Mouse (Mus musculus) liver, embryonic 15.5 days (tissue): Measurements from ENCODE around the gene Bicdl1. TPM values are rescaled to one million over a fixed set of nuclear protein-coding genes. Genes with fewer than 3 reads are reported as not detected.
A peak's percentile ranks its signal among the peaks of the same experiment; 100 is the strongest.

Source experiments
- ATAC-seq: fragments of 200-750 bp; cut with Nextera tagmentation; 2 replicates; pipeline ENCODE4 v1.8.0; 2017; ENCODE audit warnings: moderate number of reproducible peaks, mild to moderate bottlenecking, moderate library complexity; ENCODE audit not compliant: insufficient read depth
- H3K27ac ChIP-seq: fragments of 300-500 bp; sonication (generic); replicated peaks from 2 replicates; pipeline ENCODE4 v1.5.1; 2015; ENCODE audit warnings: mild to moderate bottlenecking, inconsistent platforms
- H3K27me3 ChIP-seq: fragments of 300-500 bp; sonication (generic); 2 replicates; pipeline ENCODE4 v1.6.1; 2015; ENCODE audit warnings: mild to moderate bottlenecking, inconsistent platforms
- H3K36me3 ChIP-seq: fragments of 300-500 bp; sonication (generic); replicated peaks from 2 replicates; pipeline ENCODE4 v1.6.1; 2015; ENCODE audit warnings: moderate library complexity, mild to moderate bottlenecking, inconsistent platforms
- H3K4me1 ChIP-seq: fragments of 300-500 bp; sonication (generic); replicated peaks from 2 replicates; pipeline ENCODE4 v1.6.1; 2015; ENCODE audit warnings: inconsistent platforms
- H3K4me2 ChIP-seq: fragments of 300-500 bp; sonication (generic); 2 replicates; pipeline ENCODE4 v1.6.1; 2015; ENCODE audit warnings: moderate library complexity, mild to moderate bottlenecking, inconsistent platforms
- H3K4me3 ChIP-seq: fragments of 300-500 bp; sonication (generic); replicated peaks from 2 replicates; pipeline ENCODE4 v1.5.1; 2015; ENCODE audit warnings: mild to moderate bottlenecking, inconsistent platforms
- H3K9ac ChIP-seq: fragments of 300-500 bp; sonication (generic); 2 replicates; pipeline ENCODE4 v1.6.1; 2015; ENCODE audit warnings: moderate library complexity, mild to moderate bottlenecking, inconsistent platforms
- H3K9me3 ChIP-seq: fragments of 300-500 bp; sonication (generic); replicated peaks from 2 replicates; pipeline ENCODE4 v1.6.1; 2016; ENCODE audit warnings: inconsistent platforms
- WGBS: fragments of 180-500 bp; shearing (Covaris S2); methylation state at CpG from one replicate; pipeline ENCODE4 v1.1.7; 2015; ENCODE audit warnings: mixed read lengths; ENCODE audit not compliant: insufficient replicate concordance; 5-methylcytosine and 5-hydroxymethylcytosine counted together
- polyA plus RNA-seq: library from polyadenylated mRNA; unstranded; fragments of >200 nt; fragmentation: Nextera tagmentation; extraction: Ambion mirVana; gene quantifications from 2 replicates; pipeline ENCODE4 v1.2.1, GENCODE M21; 2015

The Bicdl1 gene
- polyA plus RNA-seq, 1 experiment from 2014 or later, result 2.1 TPM

DNA sequence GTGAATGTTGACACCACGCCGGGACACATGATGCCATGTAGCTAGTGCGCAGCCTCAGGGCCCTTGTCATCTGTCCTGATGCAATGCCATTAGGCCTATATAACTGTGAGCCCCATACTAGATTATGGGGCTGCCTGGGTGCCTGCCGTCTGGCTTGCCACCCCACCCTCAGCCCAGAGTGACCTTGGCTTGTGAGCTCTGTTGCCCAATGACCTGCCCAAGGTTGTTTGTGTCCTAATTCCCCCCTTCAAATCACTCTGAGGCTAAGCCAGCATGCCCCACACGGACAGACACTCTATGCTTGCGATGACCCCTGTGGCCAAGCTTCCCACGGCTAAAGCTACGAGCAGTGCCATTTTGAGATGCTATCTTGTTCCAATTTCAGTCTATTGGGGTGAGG, 81.7 kb downstream of the Bicdl1 start:
- Histone ChIP-seq H3K27ac (no peak overlapping the region), H3K4me2 (no peak overlapping the region), H3K27me3 (no peaks in the 10 kb centered on the region), H3K4me3 (no peak overlapping the region), H3K4me1 (peaks cover 18% of the 10 kb centered on the region), H3K36me3 (peaks cover 31% of the 10 kb centered on the region), H3K9me3 (no peaks in the 10 kb centered on the region), H3K9ac (no peak overlapping the region)
- WGBS, result 77% methylated on average over 8 of the region's 8 CpGs
- ATAC-seq, result no peak

- H3K9me3 ChIP-seq, result no peaks in the 10 kb centered on the region
- H3K36me3 ChIP-seq, result peaks cover 39% of the 10 kb centered on the region
- no peaks in the 10 kb centered on the region for H3K27me3 ChIP-seq
- H3K27ac ChIP-seq, result no peak overlapping the region
- peaks cover 18% of the 10 kb centered on the region for H3K4me1 ChIP-seq
- no peak overlapping the region for H3K4me3 ChIP-seq
- H3K9ac ChIP-seq, result no peak overlapping the region
- WGBS, result 77% methylated on average over 3 of the region's 3 CpGs
- no peak overlapping the region for H3K4me2 ChIP-seq
- no peak for ATAC-seq
These were observed 82.5 kb downstream of the Bicdl1 start for GRCm38 (mm10) chr5:115648876-115649275.

GRCm38 (mm10) chr5:115644192-115644591, 87.2 kb downstream of the Bicdl1 start:
- Histone ChIP-seq H3K36me3 (peaks cover 86% of the 10 kb centered on the region), H3K4me2 (no peak overlapping the region), H3K27ac (no peak overlapping the region), H3K4me3 (no peak overlapping the region), H3K9me3 (no peaks in the 10 kb centered on the region), H3K4me1 (no peaks in the 10 kb centered on the region), H3K9ac (no peak overlapping the region), H3K27me3 (no peaks in the 10 kb centered on the region)
- WGBS, result 89% methylated on average over 9 of the region's 9 CpGs
- no peak for ATAC-seq

- no peak for ATAC-seq
- peak overlapping the region; percentile 48 for H3K27ac ChIP-seq
- H3K36me3 ChIP-seq, result peaks cover 55% of the 10 kb centered on the region
- H3K27me3 ChIP-seq, result no peaks in the 10 kb centered on the region
- no peaks in the 10 kb centered on the region for H3K9me3 ChIP-seq
- 51% methylated on average over 6 of the region's 6 CpGs for WGBS
- 0 out of 2 replicates have a peak overlapping the region, but pooled peaks have one; percentile 5 for H3K4me3 ChIP-seq
- H3K9ac ChIP-seq, result no peak overlapping the region
- peaks cover 57% of the 10 kb centered on the region for H3K4me1 ChIP-seq
- peak overlapping the region; percentile 80 for H3K4me2 ChIP-seq
These were observed 95.9 kb downstream of the Bicdl1 start for GRCm38 (mm10) chr5:115635536-115635935.

GRCm38 (mm10) chr5:115634046-115634445, 97.4 kb downstream of the Bicdl1 start:
- Histone ChIP-seq H3K9me3 (no peaks in the 10 kb centered on the region), H3K4me3 (peak overlapping the region; percentile 92), H3K36me3 (peaks cover 40% of the 10 kb centered on the region), H3K27ac (peak overlapping the region; percentile 99), H3K27me3 (no peaks in the 10 kb centered on the region), H3K4me1 (peaks cover 70% of the 10 kb centered on the region), H3K4me2 (peak overlapping the region; percentile 80), H3K9ac (peak overlapping the region; percentile 90)
- ATAC-seq, result peak; percentile 30
- 48% methylated on average over 8 of the region's 8 CpGs for WGBS

GRCm38 (mm10) chr5:115633060-115633459, 98.4 kb downstream of the Bicdl1 start:
- Histone ChIP-seq H3K9ac (peak overlapping the region; percentile 90), H3K9me3 (no peaks in the 10 kb centered on the region), H3K27me3 (no peaks in the 10 kb centered on the region), H3K27ac (peak overlapping the region; percentile 99), H3K36me3 (peaks cover 30% of the 10 kb centered on the region), H3K4me3 (peak overlapping the region; percentile 92), H3K4me1 (peaks cover 80% of the 10 kb centered on the region), H3K4me2 (peak overlapping the region; percentile 80)
- ATAC-seq, result no peak
- 56% methylated on average over 4 of the region's 4 CpGs for WGBS

- no peaks in the 10 kb centered on the region for H3K27me3 ChIP-seq
- ATAC-seq, result no peak
- H3K36me3 ChIP-seq, result peaks cover 23% of the 10 kb centered on the region
- peak overlapping the region; percentile 90 for H3K9ac ChIP-seq
- H3K27ac ChIP-seq, result peak overlapping the region; percentile 99
- H3K4me1 ChIP-seq, result peaks cover 82% of the 10 kb centered on the region
- no peaks in the 10 kb centered on the region for H3K9me3 ChIP-seq
- peak overlapping the region; percentile 92 for H3K4me3 ChIP-seq
- 2% methylated on average over 25 of the region's 30 CpGs for WGBS
- H3K4me2 ChIP-seq, result peak overlapping the region; percentile 80
These were observed 99.1 kb downstream of the Bicdl1 start for GRCm38 (mm10) chr5:115632358-115632714.

DNA sequence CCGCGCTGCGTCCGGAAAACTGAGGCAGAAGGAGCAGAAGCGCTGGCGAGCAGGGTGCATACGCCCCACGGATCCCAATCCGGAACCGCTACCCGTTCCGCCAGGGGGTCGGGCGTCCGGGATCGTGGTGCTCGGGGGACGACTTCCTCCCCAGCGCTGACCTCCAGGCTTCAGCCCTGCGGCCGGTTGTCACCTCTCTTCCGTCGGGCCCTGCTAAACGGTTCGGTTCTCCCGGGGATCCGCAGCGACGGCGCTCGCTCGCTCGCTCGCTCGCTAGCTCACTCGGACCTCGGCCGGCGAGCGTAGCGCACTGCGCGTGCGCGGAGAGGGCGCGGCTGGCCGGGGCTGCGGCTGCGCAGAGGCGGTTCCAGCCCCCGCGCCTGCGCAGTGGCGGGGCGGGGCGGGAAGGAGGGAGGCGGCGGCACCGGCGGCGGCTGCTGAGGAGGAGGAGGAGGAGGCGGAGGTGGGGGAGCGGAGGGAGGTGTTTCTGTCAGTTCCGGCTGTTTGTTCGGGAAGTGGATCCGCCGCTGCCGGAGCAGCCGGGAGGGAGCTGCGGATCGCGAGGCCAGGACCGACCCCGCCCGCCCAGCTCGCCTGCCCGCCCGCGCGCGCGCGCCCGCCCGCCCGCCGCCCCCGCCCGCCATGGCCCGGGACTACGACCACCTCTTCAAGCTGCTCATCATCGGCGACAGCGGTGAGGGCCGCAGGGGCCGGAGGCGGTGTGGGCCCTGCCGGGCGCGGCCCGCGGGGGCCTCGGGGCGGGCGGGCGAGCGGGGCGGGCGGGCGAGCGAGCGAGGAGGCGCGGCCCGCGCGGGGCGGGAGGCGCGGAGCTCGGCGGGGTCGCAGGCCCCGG, 99.7 kb downstream of the Bicdl1 start, which contains the start of gene Rab35:
Rab35 (plus strand) TSS at position 404 of the 853 bp plus-strand sequence.
- Histone ChIP-seq H3K36me3 (peaks cover 17% of the 10 kb centered on the region), H3K4me2 (peak within 1 kb of the TSS; percentile 80), H3K9ac (peak within 1 kb of the TSS; percentile 92), H3K9me3 (no peaks in the 10 kb centered on the region), H3K4me3 (peak within 1 kb of the TSS; percentile 92), H3K27me3 (no peaks in the 10 kb centered on the region), H3K27ac (peak within 1 kb of the TSS; percentile 99), H3K4me1 (peaks cover 82% of the 10 kb centered on the region)
- ATAC-seq, result peak; percentile 83
- WGBS, result under 1% methylated on average over 91 of the region's 125 CpGs

DNA sequence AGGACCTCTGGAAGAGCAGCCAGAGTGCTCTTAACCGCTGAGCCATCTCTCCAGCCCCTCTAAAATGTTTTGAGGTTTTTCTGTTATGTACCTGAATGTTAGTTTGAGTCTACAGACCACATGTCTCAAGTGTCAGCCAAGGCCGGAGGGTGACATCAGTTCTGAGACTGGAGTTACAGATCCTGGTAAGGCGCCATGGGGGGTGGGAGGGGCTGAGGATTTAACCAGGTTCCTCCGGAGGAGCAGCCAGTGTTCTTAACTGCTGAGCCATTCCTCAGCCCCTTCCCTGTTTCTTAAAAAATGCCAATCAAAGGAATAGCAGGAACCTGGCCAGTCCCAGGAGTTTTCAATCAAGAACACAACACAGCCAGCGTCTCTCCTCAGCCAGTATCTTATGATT, 101.1 kb downstream of the Bicdl1 start:
- Histone ChIP-seq H3K9ac (peak overlapping the region; percentile 92), H3K4me3 (peak overlapping the region; percentile 92)
- ATAC-seq, result no peak

GRCm38 (mm10) chr5:115629672-115630071, 101.7 kb downstream of the Bicdl1 start:
- H3K36me3 ChIP-seq, result peaks cover 12% of the 10 kb centered on the region
- H3K27me3 ChIP-seq, result no peaks in the 10 kb centered on the region
- H3K4me3 ChIP-seq, result no peak overlapping the region
- no peak for ATAC-seq
- H3K4me2 ChIP-seq, result no peak overlapping the region
- H3K4me1 ChIP-seq, result peaks cover 82% of the 10 kb centered on the region
- H3K9me3 ChIP-seq, result no peaks in the 10 kb centered on the region
- H3K9ac ChIP-seq, result no peak overlapping the region
- H3K27ac ChIP-seq, result peak overlapping the region; percentile 30; the same call in 1 of the 2 replicates
- WGBS, result 78% methylated on average over 4 of the region's 4 CpGs

More for the DNA sequence above, 101.1 kb downstream of the Bicdl1 start:
- H3K36me3 ChIP-seq, result peaks cover 14% of the 10 kb centered on the region
- no peaks in the 10 kb centered on the region for H3K27me3 ChIP-seq
- peak overlapping the region; percentile 99 for H3K27ac ChIP-seq
- peaks cover 82% of the 10 kb centered on the region for H3K4me1 ChIP-seq
- H3K9me3 ChIP-seq, result no peaks in the 10 kb centered on the region
- H3K4me2 ChIP-seq, result peak overlapping the region; percentile 80
- 68% methylated on average over 5 of the region's 5 CpGs for WGBS

DNA sequence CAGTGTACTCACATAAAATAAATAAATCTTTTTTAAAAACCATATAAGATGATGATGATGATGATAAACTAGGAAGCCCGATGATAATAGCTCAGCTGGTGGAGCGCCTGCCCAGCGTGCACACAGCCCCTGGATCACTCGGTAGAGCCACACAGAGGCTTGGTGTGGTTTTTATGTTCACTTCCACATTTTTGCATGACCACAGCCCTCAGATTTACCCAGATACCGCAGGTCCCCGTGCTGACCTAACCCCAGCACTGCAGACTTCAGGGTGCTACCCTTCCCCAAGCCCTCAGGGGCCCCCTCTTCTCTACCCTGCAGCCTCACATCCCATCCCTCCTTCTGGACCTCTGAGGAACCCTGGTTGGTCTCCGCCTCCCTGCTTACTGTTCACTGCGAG, 103.3 kb downstream of the Bicdl1 start:
- Histone ChIP-seq H3K27me3 (no peaks in the 10 kb centered on the region), H3K4me1 (peaks cover 79% of the 10 kb centered on the region), H3K4me2 (no peak overlapping the region), H3K9ac (no peak overlapping the region), H3K27ac (peak overlapping the region; percentile 98), H3K4me3 (no peak overlapping the region), H3K9me3 (no peaks in the 10 kb centered on the region), H3K36me3 (no peaks in the 10 kb centered on the region)
- WGBS, result 27% methylated on average over 8 of the region's 8 CpGs
- ATAC-seq, result no peak
